In genomic region chr11:24301201-24301600, GRCm38 (mm10) we compare ENCODE assay signal across 27 mouse cellular contexts.
"Had no signal": no experiment of that assay in that cellular context is flagged by ENCODE, and none has a peak within 500 bp of the region (broad histone marks: within the 10 kb centered on the region; RNA-seq: fewer than 3 reads in every experiment).

No protein-coding gene starts in this region.

- H3K36me3 ChIP-seq: embryonic facial prominence, embryonic 10.5 days; embryonic facial prominence, embryonic 12.5 days; embryonic facial prominence, embryonic 13.5 days; embryonic facial prominence, embryonic 15.5 days; forebrain, embryonic 10.5 days; forebrain, embryonic 12.5 days; forebrain, embryonic 15.5 days had no signal

- DNase-seq: cerebellum, adult 2 months; cerebellum, adult 8-10 months; cerebellum, adult 9-10 months; cerebellum, adult 9-11 months; cerebellum, postnatal 10 days; cerebellum, postnatal 14 days; cerebellum, postnatal 25 days; cerebellum, postnatal 36 days; forebrain, postnatal 0 days; gastrocnemius, adult 2 months; gastrocnemius, postnatal 10 days; gastrocnemius, postnatal 14 days; gastrocnemius, postnatal 25 days; gastrocnemius, postnatal 36 days; heart, adult 18-20 months; heart, adult 2 months had no signal

- H3K9me3 ChIP-seq: embryonic facial prominence, embryonic 10.5 days; embryonic facial prominence, embryonic 12.5 days; embryonic facial prominence, embryonic 13.5 days; embryonic facial prominence, embryonic 15.5 days; forebrain, embryonic 10.5 days; forebrain, embryonic 12.5 days; forebrain, embryonic 13.5 days; forebrain, embryonic 15.5 days had no signal

- H3K27me3 ChIP-seq: embryonic facial prominence, embryonic 12.5 days; embryonic facial prominence, embryonic 13.5 days; embryonic facial prominence, embryonic 15.5 days; forebrain, embryonic 15.5 days had no signal

- H3K27ac ChIP-seq: embryonic facial prominence, embryonic 10.5 days; embryonic facial prominence, embryonic 12.5 days; embryonic facial prominence, embryonic 13.5 days; embryonic facial prominence, embryonic 15.5 days; forebrain, embryonic 10.5 days; forebrain, embryonic 12.5 days; forebrain, embryonic 13.5 days; forebrain, embryonic 15.5 days; gastrocnemius, adult 2 months; heart, adult 2 months had no signal

- H3K4me2 ChIP-seq: embryonic facial prominence, embryonic 12.5 days; embryonic facial prominence, embryonic 13.5 days; embryonic facial prominence, embryonic 15.5 days; forebrain, embryonic 12.5 days; forebrain, embryonic 13.5 days; forebrain, embryonic 15.5 days had no signal

- ATAC-seq: forebrain, embryonic 13.5 days; forebrain, embryonic 14.5 days; forebrain, embryonic 15.5 days; forebrain, embryonic 16.5 days; forebrain, postnatal 0 days had no signal

- H3K9ac ChIP-seq: embryonic facial prominence, embryonic 12.5 days; embryonic facial prominence, embryonic 13.5 days; embryonic facial prominence, embryonic 15.5 days; forebrain, embryonic 12.5 days; forebrain, embryonic 13.5 days; forebrain, embryonic 15.5 days; forebrain, postnatal 0 days had no signal

- H3K4me3 ChIP-seq: embryonic facial prominence, embryonic 10.5 days; embryonic facial prominence, embryonic 12.5 days; embryonic facial prominence, embryonic 13.5 days; embryonic facial prominence, embryonic 15.5 days; erythroblast, embryonic 14.5 days; forebrain, embryonic 10.5 days; forebrain, embryonic 12.5 days; forebrain, embryonic 13.5 days; forebrain, embryonic 15.5 days; gastrocnemius, adult 2 months; heart, adult 2 months had no signal
